Mouse (Mus musculus) G1E (cell line): ENCODE measurements around the gene Grik2.

ENCODE experiments used
- CTCF ChIP-seq: IDR thresholded peaks from 2 replicates; pipeline ENCODE4 v1.5.1; 2012; ENCODE audit warnings: low read depth, low read length, inconsistent platforms, mixed read lengths
- GATA1 ChIP-seq: IDR thresholded peaks from 2 replicates; pipeline ENCODE4 v1.6.1; 2012; ENCODE audit warnings: borderline replicate concordance, low read length, inconsistent platforms, mixed read lengths
- GATA2 ChIP-seq: IDR thresholded peaks from 2 replicates; pipeline ENCODE4 v1.6.1; 2012; ENCODE audit warnings: low read depth, low read length, inconsistent platforms, borderline replicate concordance
- POLR2AphosphoS5 ChIP-seq: IDR thresholded peaks from 2 replicates; pipeline ENCODE4 v1.6.1; 2012; ENCODE audit warnings: low read depth, low read length, inconsistent platforms; ENCODE audit not compliant: insufficient replicate concordance
- TAL1 ChIP-seq: conservative IDR thresholded peaks from 2 replicates; pipeline ENCODE4 v1.6.1; 2012; ENCODE audit warnings: low read depth, low read length, inconsistent platforms, mixed read lengths

- TF ChIP-seq CTCF (no peak), POLR2AphosphoS5 (no peak), GATA1 (no peak), GATA2 (no peak), TAL1 (no peak)
These were observed 645.9 kb downstream of the Grik2 start for GRCm38 (mm10) chr10:49142658-49143057.
